Mouse (Mus musculus): ENCODE measurements around the gene Ccdc57. TPM values are rescaled to one million over a fixed set of nuclear protein-coding genes. Genes with fewer than 3 reads are reported as not detected.
A peak's percentile ranks its signal among the peaks of the same experiment; 100 is the strongest.

The Ccdc57 gene
- polyA plus RNA-seq, 1 experiment, result 2.0 TPM

GRCm38 (mm10) chr11:120831659-120832440 is 100.8 kb downstream of the Ccdc57 start:
- Histone ChIP-seq H3K9me3 (no peaks in the 10 kb centered on the region), H3K4me3 (replicated peaks) (no peak overlapping the region), H3K36me3 (replicated peaks; ENCODE audit: low read length) (peaks cover 8% of the 10 kb centered on the region), H3K27me3 (replicated peaks) (peaks cover 12% of the 10 kb centered on the region), H3K4me1 (peaks cover 37% of the 10 kb centered on the region)
- TF ChIP-seq GATA1 (IDR thresholded peaks at IDR 0.05; ENCODE audit: borderline replicate concordance, low read length) (no peak), FLI1 (IDR thresholded peaks at IDR 0.05; ENCODE audit: low read length) (no peak)

- TF ChIP-seq GATA1 (IDR thresholded peaks at IDR 0.05; ENCODE audit: borderline replicate concordance, low read length), result no peak
- no peak for TF ChIP-seq FLI1 (IDR thresholded peaks at IDR 0.05; ENCODE audit: low read length)
- H3K27me3 ChIP-seq (replicated peaks), result peaks cover 12% of the 10 kb centered on the region
These were observed 102.0 kb downstream of the Ccdc57 start for GRCm38 (mm10) chr11:120830686-120831085.

GRCm38 (mm10) chr11:120829757-120830532 is 102.7 kb downstream of the Ccdc57 start:
- Histone ChIP-seq H3K27me3 (replicated peaks) (peaks cover 12% of the 10 kb centered on the region), H3K9me3 (no peaks in the 10 kb centered on the region), H3K4me3 (replicated peaks) (no peak overlapping the region), H3K4me1 (peaks cover 56% of the 10 kb centered on the region), H3K36me3 (replicated peaks; ENCODE audit: low read length) (peaks cover 18% of the 10 kb centered on the region)
- TF ChIP-seq FLI1 (IDR thresholded peaks at IDR 0.05; ENCODE audit: low read length) (no peak), GATA1 (IDR thresholded peaks at IDR 0.05; ENCODE audit: borderline replicate concordance, low read length) (no peak)

More at GRCm38 (mm10) chr11:120830686-120831085, 102.0 kb downstream of the Ccdc57 start:
- H3K36me3 ChIP-seq (replicated peaks; ENCODE audit: low read length), result peaks cover 17% of the 10 kb centered on the region
- H3K4me3 ChIP-seq (replicated peaks), result no peak overlapping the region
- peaks cover 48% of the 10 kb centered on the region for H3K4me1 ChIP-seq
- H3K9me3 ChIP-seq, result no peaks in the 10 kb centered on the region

GRCm38 (mm10) chr11:120828416-120828815 is 104.3 kb downstream of the Ccdc57 start:
- Histone ChIP-seq H3K4me1 (peaks cover 58% of the 10 kb centered on the region), H3K4me3 (replicated peaks) (no peak overlapping the region), H3K9me3 (no peaks in the 10 kb centered on the region), H3K36me3 (replicated peaks; ENCODE audit: low read length) (peaks cover 18% of the 10 kb centered on the region), H3K27me3 (replicated peaks) (peaks cover 12% of the 10 kb centered on the region)
- TF ChIP-seq FLI1 (IDR thresholded peaks at IDR 0.05; ENCODE audit: low read length) (no peak), GATA1 (IDR thresholded peaks at IDR 0.05; ENCODE audit: borderline replicate concordance, low read length) (no peak)

DNA sequence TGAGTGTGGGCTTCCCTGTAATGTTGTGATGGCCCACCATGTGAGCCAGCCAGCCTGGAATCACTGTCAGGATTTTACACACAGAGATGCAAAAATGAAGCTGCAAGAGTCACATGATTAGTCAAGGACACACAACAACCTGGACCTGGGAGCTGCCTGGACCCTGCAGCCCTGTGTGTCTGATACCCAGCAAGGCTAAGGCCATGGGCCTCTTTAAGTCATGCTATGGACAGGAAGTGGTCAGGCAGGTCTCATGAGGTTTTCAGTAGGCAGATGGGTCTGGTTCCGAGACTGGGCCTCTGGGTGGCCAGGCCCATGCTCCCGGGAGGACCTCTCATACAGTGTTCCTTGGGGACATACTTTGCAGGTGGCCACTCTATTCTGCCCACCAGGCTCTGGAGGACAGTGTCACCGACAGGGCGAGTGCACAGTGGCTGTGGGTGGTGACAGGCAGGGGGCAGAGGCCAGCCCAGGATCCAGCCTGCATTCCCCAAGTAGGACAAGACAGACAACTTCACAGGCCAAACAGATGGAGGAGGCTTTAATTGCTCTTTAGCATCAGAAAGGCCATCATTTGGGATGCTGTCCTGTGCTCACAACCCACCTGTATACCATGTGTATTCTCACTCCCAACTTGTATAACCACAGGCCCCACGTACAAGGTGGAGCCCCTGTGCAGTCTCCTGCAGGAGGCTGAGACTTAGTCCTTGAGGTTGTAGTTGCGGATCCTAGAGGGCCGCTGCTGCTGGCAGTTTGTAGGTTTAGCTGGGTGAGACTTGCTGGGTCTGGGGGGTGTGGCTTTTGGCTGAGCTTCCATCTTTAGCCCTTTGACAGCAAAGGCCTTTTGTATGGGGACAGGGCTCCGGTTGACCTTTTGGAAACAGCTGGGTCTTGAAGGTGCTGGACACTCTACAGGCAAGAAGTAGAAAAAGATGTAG is 106.4 kb downstream of the Ccdc57 start:
- peak overlapping the region; percentile 44 for H3K4me3 ChIP-seq (replicated peaks)
- peaks cover 11% of the 10 kb centered on the region for H3K27me3 ChIP-seq (replicated peaks)
- peaks cover 79% of the 10 kb centered on the region for H3K4me1 ChIP-seq
- TF ChIP-seq FLI1 (IDR thresholded peaks at IDR 0.05; ENCODE audit: low read length) (no peak), GATA1 (IDR thresholded peaks at IDR 0.05; ENCODE audit: borderline replicate concordance, low read length) (no peak)
- H3K36me3 ChIP-seq (replicated peaks; ENCODE audit: low read length), result peaks cover 33% of the 10 kb centered on the region
- H3K9me3 ChIP-seq, result no peaks in the 10 kb centered on the region

- Histone ChIP-seq H3K9me3 (no peaks in the 10 kb centered on the region), H3K4me1 (peaks cover 88% of the 10 kb centered on the region), H3K4me3 (replicated peaks) (peak overlapping the region; percentile 99), H3K27me3 (replicated peaks) (peaks cover 3% of the 10 kb centered on the region), H3K36me3 (replicated peaks; ENCODE audit: low read length) (peaks cover 38% of the 10 kb centered on the region)
- TF ChIP-seq FLI1 (IDR thresholded peaks at IDR 0.05; ENCODE audit: low read length) (no peak), GATA1 (IDR thresholded peaks at IDR 0.05; ENCODE audit: borderline replicate concordance, low read length) (no peak)
These were observed 107.3 kb downstream of the Ccdc57 start for GRCm38 (mm10) chr11:120825289-120825863.

DNA sequence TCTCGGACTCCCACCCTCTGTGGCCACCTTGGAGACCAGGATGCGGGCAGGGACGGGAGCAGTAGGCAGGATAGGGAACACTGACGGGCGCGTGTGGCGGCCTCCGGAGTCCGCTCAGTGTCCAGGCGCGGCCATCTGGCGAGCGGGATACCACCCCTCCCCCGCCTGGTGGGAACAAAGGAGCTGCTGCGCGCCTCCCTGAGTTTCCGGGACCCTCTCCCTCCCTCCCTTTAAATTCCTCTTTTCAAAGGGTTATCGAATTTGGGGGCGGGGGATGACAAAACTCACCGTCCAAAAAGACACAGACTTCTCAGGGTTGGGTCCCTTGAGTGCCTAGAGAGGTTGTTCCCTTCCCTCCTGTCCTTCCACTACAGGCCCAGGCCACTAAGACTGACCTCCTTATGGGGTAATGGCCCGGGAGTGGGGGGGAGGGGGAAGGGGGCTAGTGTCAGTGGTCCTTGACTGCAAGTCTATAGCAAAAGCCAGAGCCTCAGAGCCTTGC is 107.8 kb downstream of the Ccdc57 start:
- peak overlapping the region; percentile 99 for H3K4me3 ChIP-seq (replicated peaks)
- peaks cover 3% of the 10 kb centered on the region for H3K27me3 ChIP-seq (replicated peaks)
- peaks cover 93% of the 10 kb centered on the region for H3K4me1 ChIP-seq
- no peaks in the 10 kb centered on the region for H3K9me3 ChIP-seq
- H3K36me3 ChIP-seq (replicated peaks; ENCODE audit: low read length), result peaks cover 43% of the 10 kb centered on the region
- TF ChIP-seq FLI1 (IDR thresholded peaks at IDR 0.05; ENCODE audit: low read length) (no peak), GATA1 (IDR thresholded peaks at IDR 0.05; ENCODE audit: borderline replicate concordance, low read length) (no peak)

DNA sequence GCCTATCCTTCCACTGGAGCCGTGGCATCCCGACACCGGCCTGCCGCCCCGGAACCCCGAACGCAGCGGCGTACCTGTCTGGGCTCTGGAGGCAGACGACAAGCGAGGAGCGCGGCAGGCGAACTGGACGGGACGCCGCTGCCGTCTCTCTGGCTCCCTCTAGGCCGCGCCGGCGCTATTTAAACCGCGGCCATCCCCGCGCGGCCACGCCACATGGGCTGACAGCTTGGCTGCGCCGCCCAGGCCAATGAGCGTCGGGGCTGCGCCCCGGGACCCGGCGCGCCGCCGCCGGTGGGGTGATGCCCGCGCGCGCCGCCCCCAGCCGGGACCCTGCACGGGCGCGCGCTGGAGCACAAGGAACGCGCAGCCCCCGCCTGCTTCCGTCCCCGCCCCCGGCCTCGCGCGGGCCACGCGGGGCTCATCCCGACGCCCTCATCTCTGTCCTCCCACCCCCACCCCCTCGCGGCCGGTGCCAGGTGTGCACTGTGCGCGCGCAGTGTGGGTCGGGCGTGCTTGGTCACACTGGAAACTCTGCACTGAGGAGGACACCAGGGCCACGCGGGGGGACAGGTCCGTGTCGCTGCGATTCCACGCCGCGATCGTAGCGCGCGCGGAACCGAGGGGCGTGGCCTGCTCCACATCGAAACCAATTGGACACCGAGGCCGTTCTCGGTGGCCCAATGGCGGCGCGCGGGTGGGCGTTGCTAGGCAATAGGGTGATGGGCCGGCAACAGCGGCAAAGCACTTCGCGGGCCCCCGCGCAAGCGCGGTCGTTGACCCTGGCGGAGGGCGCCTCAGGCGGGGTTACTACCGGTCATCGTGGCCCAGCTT is 108.5 kb downstream of the Ccdc57 start, which contains the start of gene Fasn:
Gene Fasn (minus strand): TSS at position 592 of the 831 bp plus-strand sequence.
- Histone ChIP-seq H3K4me1 (peaks cover 93% of the 10 kb centered on the region), H3K27me3 (replicated peaks) (no peaks in the 10 kb centered on the region), H3K36me3 (replicated peaks; ENCODE audit: low read length) (peaks cover 47% of the 10 kb centered on the region), H3K9me3 (no peaks in the 10 kb centered on the region), H3K4me3 (replicated peaks) (peak within 1 kb of the TSS; percentile 99)
- no peak for TF ChIP-seq GATA1 (IDR thresholded peaks at IDR 0.05; ENCODE audit: borderline replicate concordance, low read length)
- TF ChIP-seq FLI1 (IDR thresholded peaks at IDR 0.05; ENCODE audit: low read length), result no peak
